Mouse (Mus musculus): ENCODE measurements around the gene Gm6899. TPM values are rescaled to one million over a fixed set of nuclear protein-coding genes. Genes with fewer than 3 reads are reported as not detected.

Gene Gm6899
- polyA plus RNA-seq, 1 experiment from 2014 or later, result 0.35 TPM

- Histone ChIP-seq H3K36me3 (ENCODE audit: insufficient read depth, low read length) (no peaks in the 10 kb centered on the region), H3K27ac (ENCODE audit: low read length) (no peak overlapping the region), H3K4me3 (ENCODE audit: low read length) (no peak overlapping the region), H3K4me2 (replicated peaks; ENCODE audit: low read depth, low read length) (no peak overlapping the region), H3K9ac (replicated peaks; ENCODE audit: low read length) (no peak overlapping the region), H3K4me1 (ENCODE audit: insufficient read depth, low read length) (no peaks in the 10 kb centered on the region), H3K27me3 (ENCODE audit: insufficient read depth, low read length) (no peaks in the 10 kb centered on the region), H3K9me3 (ENCODE audit: low read length) (no peaks in the 10 kb centered on the region)
- no peak; the same call in 1 of the 2 replicates for ATAC-seq (ENCODE audit: low FRiP score, low TSS enrichment)
- WGBS, result 74% methylated on average over 8 of the region's 8 CpGs
These were observed 47.3 kb downstream of the Gm6899 start for GRCm38 (mm10) chr11:26640314-26640785.

GRCm38 (mm10) chr11:26642141-26642540, 49.1 kb downstream of the Gm6899 start:
- Histone ChIP-seq H3K4me1 (ENCODE audit: insufficient read depth, low read length) (no peaks in the 10 kb centered on the region), H3K9ac (replicated peaks; ENCODE audit: low read length) (no peak overlapping the region), H3K9me3 (ENCODE audit: low read length) (no peaks in the 10 kb centered on the region), H3K4me2 (replicated peaks; ENCODE audit: low read depth, low read length) (no peak overlapping the region), H3K4me3 (ENCODE audit: low read length) (no peak overlapping the region), H3K27ac (ENCODE audit: low read length) (no peak overlapping the region), H3K36me3 (ENCODE audit: insufficient read depth, low read length) (no peaks in the 10 kb centered on the region), H3K27me3 (ENCODE audit: insufficient read depth, low read length) (no peaks in the 10 kb centered on the region)
- ATAC-seq (ENCODE audit: low FRiP score, low TSS enrichment), result no peak
- 90% methylated on average over 1 of the region's 1 CpGs for WGBS

Other genes starting within 250 kb of the Gm6899 start
- gene Fancl, start 207.1 kb upstream of the Gm6899 start, polyA plus RNA-seq (2015; fragmentation: Nextera tagmentation; extraction: Ambion mirVana), result 25.1 and 29.9 TPM in 2 replicates
- gene Vrk2, start 758 bp downstream of the Gm6899 start, polyA plus RNA-seq (2015; fragmentation: Nextera tagmentation; extraction: Ambion mirVana), result 17.5 and 18.6 TPM in 2 replicates